Mouse (Mus musculus) brain, embryonic 14.5 days (tissue): ENCODE data around the gene Gramd1a. TPM values are rescaled to one million over a fixed set of nuclear protein-coding genes. Genes with fewer than 3 reads are reported as not detected.
A peak's percentile ranks its signal among the peaks of the same experiment; 100 is the strongest.

Experiments
- DNase-seq: peaks from one replicate; pipeline ENCODE4 v3.0.0-alpha.2; 2011; ENCODE audit warnings: low read depth
- CTCF ChIP-seq: fragments of 200-500 bp; IDR thresholded peaks from 2 replicates; pipeline ENCODE4 v1.5.1; 2012; ENCODE audit warnings: inconsistent platforms, mild to moderate bottlenecking, moderate library complexity, borderline replicate concordance; ENCODE audit not compliant: insufficient read depth, insufficient read length; ENCODE audit errors: extremely low read depth
- POLR2A ChIP-seq: fragments of 200-500 bp; IDR thresholded peaks from 2 replicates; pipeline ENCODE4 v1.6.1; 2012; ENCODE audit warnings: mild to moderate bottlenecking, inconsistent platforms, borderline replicate concordance; ENCODE audit not compliant: poor library complexity, insufficient read depth, insufficient read length, severe bottlenecking; ENCODE audit errors: extremely low read depth
- polyA plus RNA-seq: library from polyadenylated mRNA; depleted of rRNA; stranded (reverse); fragments of >200 nt; gene quantifications from 2 replicates; pipeline ENCODE4 v1.2.3, GENCODE M21; 2012

Gramd1a gene
- polyA plus RNA-seq, 1 experiment = 404 TPM

- no peak for DNase-seq
- TF ChIP-seq CTCF (no peak), POLR2A (no peak)
Observed at GRCm38 (mm10) chr7:31096892-31097564, 58.7 kb downstream of the Gramd1a start.

GRCm38 (mm10) chr7:31094774-31095501, 60.8 kb downstream of the Gramd1a start:
- TF ChIP-seq CTCF (0 out of 2 replicates have a peak, but pooled peaks have one; percentile 3), POLR2A (no peak)
- DNase-seq = no peak

- TF ChIP-seq POLR2A = no peak
- TF ChIP-seq CTCF = no peak
- no peak for DNase-seq
Observed at GRCm38 (mm10) chr7:31089721-31090120, 66.0 kb downstream of the Gramd1a start.

- DNase-seq = no peak
- TF ChIP-seq CTCF (no peak), POLR2A (no peak)
Observed at GRCm38 (mm10) chr7:31088206-31088605, 67.5 kb downstream of the Gramd1a start.

- TF ChIP-seq POLR2A = no peak
- no peak for TF ChIP-seq CTCF
- DNase-seq = no peak
Observed at GRCm38 (mm10) chr7:31087262-31087661, 68.4 kb downstream of the Gramd1a start.

GRCm38 (mm10) chr7:31086175-31086755, 69.4 kb downstream of the Gramd1a start:
- DNase-seq = no peak
- TF ChIP-seq POLR2A = no peak
- TF ChIP-seq CTCF = no peak

GRCm38 (mm10) chr7:31085171-31085570, 70.5 kb downstream of the Gramd1a start:
- DNase-seq = peak; percentile 48

GRCm38 (mm10) chr7:31084140-31084539, 71.6 kb downstream of the Gramd1a start:
- no peak for DNase-seq
- TF ChIP-seq CTCF (no peak), POLR2A (no peak)

More at GRCm38 (mm10) chr7:31085171-31085570, 70.5 kb downstream of the Gramd1a start:
- TF ChIP-seq CTCF = no peak
- TF ChIP-seq POLR2A = no peak

- no peak for TF ChIP-seq CTCF
- TF ChIP-seq POLR2A = no peak
- no peak for DNase-seq
Observed at GRCm38 (mm10) chr7:31082831-31083588, 72.7 kb downstream of the Gramd1a start.

- TF ChIP-seq POLR2A = no peak
- no peak for TF ChIP-seq CTCF
- DNase-seq = no peak
Observed at GRCm38 (mm10) chr7:31082106-31082505, 73.6 kb downstream of the Gramd1a start.

GRCm38 (mm10) chr7:31081106-31081505, 74.6 kb downstream of the Gramd1a start:
- no peak for DNase-seq
- no peak for TF ChIP-seq POLR2A
- no peak for TF ChIP-seq CTCF
